Mouse (Mus musculus) megakaryocyte progenitor cell, adult 5-6 weeks (primary cell): ENCODE data around the gene 2010109A12Rik. TPM values are rescaled to one million over a fixed set of nuclear protein-coding genes. Genes with fewer than 3 reads are reported as not detected.

ENCODE experiments used
- total RNA-seq, 2 experiments: library from RNA; stranded (forward) in 1 of 2; stranded (reverse) in 1 of 2; fragments of 157-497, 149-512 nt in 1 of 2; fragments of 200-1000 nt in 1 of 2; gene quantifications; 2 replicates each; pipeline versions ENCODE4 v1.2.3 to v1.2.4; 2015 to 2017

The 2010109A12Rik gene
- total RNA-seq, 2 experiments from 2014 or later = 0.77 to 3.0 TPM

Other genes with a start within 250 kb of the 2010109A12Rik start
- gene Sowahb, start 161.5 kb upstream of the 2010109A12Rik start, total RNA-seq (2015) = not detected in 2 replicates
- gene Sowahb, start 161.5 kb upstream of the 2010109A12Rik start, total RNA-seq (2017) = not detected in 2 replicates
- 63.7 and 70.3 TPM in 2 replicates for gene Sept11, start 113.1 kb upstream of the 2010109A12Rik start, total RNA-seq (2015)
- gene Sept11, start 113.1 kb upstream of the 2010109A12Rik start, total RNA-seq (2017) = 63.4 and 69.0 TPM in 2 replicates
- gene Ccni, start within 50 bp of the 2010109A12Rik start, total RNA-seq (2015) = 184 and 191 TPM in 2 replicates
- 159 and 163 TPM in 2 replicates for gene Ccni, start within 50 bp of the 2010109A12Rik start, total RNA-seq (2017)
- 31.9 and 37.7 TPM in 2 replicates for gene Ccng2, start 60.7 kb downstream of the 2010109A12Rik start, total RNA-seq (2015)
- gene Ccng2, start 60.7 kb downstream of the 2010109A12Rik start, total RNA-seq (2017) = 35.2 and 38.1 TPM in 2 replicates